Mouse (Mus musculus): ENCODE results near the gene Prc1.

GRCm38 (mm10) chr7:80326076-80326475 is 31.8 kb downstream of the Prc1 start:
- TF ChIP-seq POLR2A (IDR thresholded peaks at IDR 0.05; ENCODE audit: borderline replicate concordance, extremely low read depth, insufficient read depth, insufficient read length, poor library complexity, severe bottlenecking) (no peak), CTCF (IDR thresholded peaks at IDR 0.05; ENCODE audit: borderline replicate concordance, extremely low read depth, insufficient read depth, insufficient read length) (no peak)
